Mouse (Mus musculus): Measurements from ENCODE around the gene Wdr74. TPM values are rescaled to one million over a fixed set of nuclear protein-coding genes. Genes with fewer than 3 reads are reported as not detected.

Wdr74 gene
- polyA plus RNA-seq, 1 experiment from 2014 or later, result 77.3 TPM

GRCm38 (mm10) chr19:8760757-8761156 is 25.1 kb downstream of the Wdr74 start:
- Histone ChIP-seq H3K9me3 (no peaks in the 10 kb centered on the region), H3K27ac (no peak overlapping the region), H3K27me3 (replicated peaks) (no peaks in the 10 kb centered on the region), H3K36me3 (peaks cover 29% of the 10 kb centered on the region), H3K4me3 (replicated peaks) (no peak overlapping the region), H3K4me2 (replicated peaks) (no peak overlapping the region), H3K9ac (no peak overlapping the region), H3K4me1 (replicated peaks) (peaks cover 7% of the 10 kb centered on the region; the same call in 1 of the 2 replicates)
- 96% methylated on average over 2 of the region's 2 CpGs for WGBS
- no peak for ATAC-seq

GRCm38 (mm10) chr19:8763276-8763675 is 27.6 kb downstream of the Wdr74 start:
- no peak overlapping the region for H3K27ac ChIP-seq
- H3K27me3 ChIP-seq (replicated peaks), result no peaks in the 10 kb centered on the region
- H3K36me3 ChIP-seq, result peaks cover 50% of the 10 kb centered on the region
- WGBS, result 95% methylated on average over 4 of the region's 4 CpGs
- H3K9ac ChIP-seq, result no peak overlapping the region
- no peak for ATAC-seq
- H3K4me3 ChIP-seq (replicated peaks), result no peak overlapping the region
- no peaks in the 10 kb centered on the region for H3K9me3 ChIP-seq
- H3K4me2 ChIP-seq (replicated peaks), result no peak overlapping the region
- H3K4me1 ChIP-seq (replicated peaks), result peaks cover under 1% of the 10 kb centered on the region; the same call in 1 of the 2 replicates

GRCm38 (mm10) chr19:8765562-8765961 is 29.9 kb downstream of the Wdr74 start:
- no peak overlapping the region for H3K4me2 ChIP-seq (replicated peaks)
- H3K27me3 ChIP-seq (replicated peaks), result no peaks in the 10 kb centered on the region
- no peak overlapping the region for H3K4me3 ChIP-seq (replicated peaks)
- 98% methylated on average over 9 of the region's 9 CpGs for WGBS
- no peak overlapping the region for H3K9ac ChIP-seq
- peaks cover 55% of the 10 kb centered on the region for H3K36me3 ChIP-seq
- H3K27ac ChIP-seq, result no peak overlapping the region
- 0 out of 2 replicates have a peak, but pooled peaks cover 3% of the 10 kb centered on the region for H3K4me1 ChIP-seq (replicated peaks)
- ATAC-seq, result no peak
- H3K9me3 ChIP-seq, result no peaks in the 10 kb centered on the region

GRCm38 (mm10) chr19:8770567-8771270 is 35.1 kb downstream of the Wdr74 start, which contains the start of gene Tmem223:
Gene Tmem223, plus strand, starts transcription at chr19:8770996.
- peak; percentile 63 for ATAC-seq
- H3K4me2 ChIP-seq (replicated peaks), result peak within 1 kb of the TSS; percentile 67
- no peaks in the 10 kb centered on the region for H3K9me3 ChIP-seq
- H3K4me1 ChIP-seq (replicated peaks), result peaks cover 22% of the 10 kb centered on the region
- 21% methylated on average over 29 of the region's 29 CpGs for WGBS
- H3K36me3 ChIP-seq, result peaks cover 27% of the 10 kb centered on the region
- peak within 1 kb of the TSS; percentile 73 for H3K4me3 ChIP-seq (replicated peaks)
- no peaks in the 10 kb centered on the region for H3K27me3 ChIP-seq (replicated peaks)
- peak within 1 kb of the TSS; percentile 91 for H3K9ac ChIP-seq
- H3K27ac ChIP-seq, result peak within 1 kb of the TSS; percentile 86

GRCm38 (mm10) chr19:8772996-8773395 is 37.4 kb downstream of the Wdr74 start:
- no peak for ATAC-seq
- H3K27me3 ChIP-seq (replicated peaks), result no peaks in the 10 kb centered on the region
- 0 out of 2 replicates have a peak, but pooled peaks cover 8% of the 10 kb centered on the region for H3K36me3 ChIP-seq
- no peaks in the 10 kb centered on the region for H3K9me3 ChIP-seq
- 77% methylated on average over 5 of the region's 5 CpGs for WGBS
- peaks cover 22% of the 10 kb centered on the region for H3K4me1 ChIP-seq (replicated peaks)
- peak overlapping the region; percentile 59 for H3K4me3 ChIP-seq (replicated peaks)
- peak overlapping the region; percentile 84 for H3K9ac ChIP-seq
- H3K27ac ChIP-seq, result peak overlapping the region; percentile 100; the same call in 1 of the 2 replicates
- H3K4me2 ChIP-seq (replicated peaks), result peak overlapping the region; percentile 90

- H3K27ac ChIP-seq, result peak overlapping the region; percentile 100; the same call in 1 of the 2 replicates
- H3K36me3 ChIP-seq, result 0 out of 2 replicates have a peak, but pooled peaks cover 4% of the 10 kb centered on the region
- peak overlapping the region; percentile 59 for H3K4me3 ChIP-seq (replicated peaks)
- no peaks in the 10 kb centered on the region for H3K9me3 ChIP-seq
- H3K4me1 ChIP-seq (replicated peaks), result peaks cover 22% of the 10 kb centered on the region
- H3K27me3 ChIP-seq (replicated peaks), result no peaks in the 10 kb centered on the region
- peak overlapping the region; percentile 84 for H3K9ac ChIP-seq
- peak overlapping the region; percentile 90 for H3K4me2 ChIP-seq (replicated peaks)
- ATAC-seq, result no peak
- WGBS, result 41% methylated on average over 6 of the region's 6 CpGs
These were observed 37.8 kb downstream of the Wdr74 start for GRCm38 (mm10) chr19:8773409-8773808.

GRCm38 (mm10) chr19:8774086-8774835 is 38.6 kb downstream of the Wdr74 start, which contains the start of gene Tmem179b:
Gene Tmem179b, minus strand, starts transcription at chr19:8774467.
- H3K27ac ChIP-seq, result peak within 1 kb of the TSS; percentile 100
- WGBS, result under 1% methylated on average over 68 of the region's 68 CpGs
- H3K4me2 ChIP-seq (replicated peaks), result peak within 1 kb of the TSS; percentile 90
- no peaks in the 10 kb centered on the region for H3K27me3 ChIP-seq (replicated peaks)
- H3K4me3 ChIP-seq (replicated peaks), result peak within 1 kb of the TSS; percentile 59
- ATAC-seq, result peak; percentile 95
- peaks cover 22% of the 10 kb centered on the region for H3K4me1 ChIP-seq (replicated peaks)
- H3K9me3 ChIP-seq, result no peaks in the 10 kb centered on the region
- no peaks in the 10 kb centered on the region for H3K36me3 ChIP-seq
- peak within 1 kb of the TSS; percentile 84 for H3K9ac ChIP-seq

- H3K4me2 ChIP-seq (replicated peaks), result peak overlapping the region; percentile 90
- H3K36me3 ChIP-seq, result no peaks in the 10 kb centered on the region
- peak overlapping the region; percentile 59 for H3K4me3 ChIP-seq (replicated peaks)
- no peaks in the 10 kb centered on the region for H3K9me3 ChIP-seq
- no peaks in the 10 kb centered on the region for H3K27me3 ChIP-seq (replicated peaks)
- H3K4me1 ChIP-seq (replicated peaks), result peaks cover 22% of the 10 kb centered on the region
- peak overlapping the region; percentile 84 for H3K9ac ChIP-seq
- WGBS, result 3% methylated on average over 20 of the region's 20 CpGs
- peak overlapping the region; percentile 100 for H3K27ac ChIP-seq
- peak; percentile 2; the same call in 1 of the 2 replicates for ATAC-seq
These were observed 39.4 kb downstream of the Wdr74 start for GRCm38 (mm10) chr19:8774951-8775421.

- H3K4me2 ChIP-seq (replicated peaks), result peak within 1 kb of the TSS; percentile 61
- H3K36me3 ChIP-seq, result peaks cover 13% of the 10 kb centered on the region
- no peaks in the 10 kb centered on the region for H3K9me3 ChIP-seq
- peak within 1 kb of the TSS; percentile 58 for H3K9ac ChIP-seq
- under 1% methylated on average over 32 of the region's 32 CpGs for WGBS
- H3K27me3 ChIP-seq (replicated peaks), result no peaks in the 10 kb centered on the region
- ATAC-seq, result peak; percentile 100
- peaks cover 8% of the 10 kb centered on the region for H3K4me1 ChIP-seq (replicated peaks)
- peak within 1 kb of the TSS; percentile 92 for H3K27ac ChIP-seq
- peak within 1 kb of the TSS; percentile 74 for H3K4me3 ChIP-seq (replicated peaks)
These were observed 50.6 kb downstream of the Wdr74 start, which contains the start of gene Taf6l for GRCm38 (mm10) chr19:8786008-8786781. Gene Taf6l, minus strand, starts transcription at chr19:8786417.

- no peaks in the 10 kb centered on the region for H3K9me3 ChIP-seq
- ATAC-seq, result no peak
- H3K36me3 ChIP-seq, result peaks cover 12% of the 10 kb centered on the region
- WGBS, result 30% methylated on average over 3 of the region's 3 CpGs
- H3K4me1 ChIP-seq (replicated peaks), result peaks cover 8% of the 10 kb centered on the region
- no peak overlapping the region for H3K4me3 ChIP-seq (replicated peaks)
- no peaks in the 10 kb centered on the region for H3K27me3 ChIP-seq (replicated peaks)
- no peak overlapping the region for H3K9ac ChIP-seq
- H3K27ac ChIP-seq, result no peak overlapping the region
- H3K4me2 ChIP-seq (replicated peaks), result no peak overlapping the region
These were observed 52.9 kb downstream of the Wdr74 start for GRCm38 (mm10) chr19:8788521-8788920.

- 76% methylated on average over 1 of the region's 1 CpGs for WGBS
- no peaks in the 10 kb centered on the region for H3K27me3 ChIP-seq (replicated peaks)
- no peak overlapping the region for H3K9ac ChIP-seq
- peaks cover 18% of the 10 kb centered on the region for H3K36me3 ChIP-seq
- H3K9me3 ChIP-seq, result no peaks in the 10 kb centered on the region
- peaks cover 8% of the 10 kb centered on the region for H3K4me1 ChIP-seq (replicated peaks)
- no peak overlapping the region for H3K4me2 ChIP-seq (replicated peaks)
- H3K4me3 ChIP-seq (replicated peaks), result no peak overlapping the region
- no peak for ATAC-seq
- H3K27ac ChIP-seq, result no peak overlapping the region
These were observed 53.5 kb downstream of the Wdr74 start for GRCm38 (mm10) chr19:8789171-8789570.

Data from intestine, embryonic 15.5 days (tissue).